Mouse (Mus musculus) ovary, adult 18-20 months (tissue): ENCODE data around the gene Ect2.

Source experiments
- DNase-seq: peaks from one replicate; pipeline ENCODE4 v3.0.0; 2022; ENCODE audit warnings: low spot score, mixed read lengths

Ect2 gene

GRCm38 (mm10) chr3:27067206-27067605 is 86.5 kb downstream of the Ect2 start:
- no peak for DNase-seq

- DNase-seq = no peak
Observed at GRCm38 (mm10) chr3:27064886-27065285, 88.8 kb downstream of the Ect2 start.

DNA sequence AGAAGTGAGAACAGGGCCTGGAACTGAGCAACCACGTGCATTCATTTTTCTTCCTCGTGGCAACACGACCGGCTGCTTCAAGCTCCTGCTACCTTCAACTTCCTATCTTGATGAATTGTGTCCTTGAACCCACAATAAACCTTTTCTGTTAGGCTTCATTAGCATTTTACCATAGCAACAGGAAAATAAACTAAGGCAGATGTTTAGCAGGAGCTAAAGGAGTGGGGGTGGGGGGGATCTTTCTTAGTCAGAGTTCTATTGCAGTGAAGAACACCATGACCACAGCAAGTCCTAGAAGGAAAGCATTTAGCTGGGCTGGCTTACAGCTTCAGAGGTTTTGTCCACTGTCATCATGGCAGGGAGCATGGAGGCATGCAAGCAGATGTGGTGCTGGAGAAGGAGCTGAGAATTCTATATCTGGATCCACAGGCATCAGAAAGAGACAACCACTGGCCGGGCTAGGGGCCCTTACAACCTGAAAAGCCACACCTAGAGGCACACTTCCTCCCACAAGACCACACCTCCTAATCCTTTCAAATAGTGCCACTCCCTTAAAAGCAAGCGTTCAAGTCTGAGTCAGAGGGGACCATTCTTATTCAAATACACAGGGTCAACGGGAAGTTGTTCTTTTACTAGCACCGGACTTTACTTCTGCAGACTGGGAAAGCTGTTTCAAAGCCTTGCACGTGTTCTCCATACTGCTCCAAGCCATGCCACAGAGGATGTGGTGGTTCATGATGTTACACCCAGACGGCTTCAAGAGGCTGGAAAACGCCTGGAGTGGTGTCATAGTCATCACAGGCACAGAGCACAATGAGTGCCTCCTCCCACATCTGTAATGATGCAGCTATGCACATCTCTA is 90.0 kb downstream of the Ect2 start:
- no peak for DNase-seq

DNA sequence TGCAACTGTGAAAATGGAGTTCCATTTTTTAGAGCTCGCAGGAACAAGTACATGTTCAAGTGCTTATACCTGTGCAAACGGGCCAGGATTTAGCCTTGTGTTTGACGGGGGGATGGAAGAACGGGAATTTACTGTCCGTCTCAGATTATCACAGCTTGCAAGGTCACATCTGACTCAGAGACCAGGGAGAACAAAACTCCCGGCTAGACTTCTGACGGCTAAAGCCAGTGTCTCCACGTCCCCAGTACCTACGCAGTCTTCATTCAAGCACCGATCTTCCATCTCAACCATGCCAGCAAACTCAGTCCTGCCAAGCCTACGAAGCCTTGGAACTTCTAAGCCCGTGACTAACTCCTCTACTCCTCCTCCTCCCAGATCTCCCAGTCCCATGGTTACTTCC is 93.2 kb downstream of the Ect2 start:
- DNase-seq = no peak

GRCm38 (mm10) chr3:27059529-27060322 is 94.0 kb downstream of the Ect2 start:
- DNase-seq = no peak

GRCm38 (mm10) chr3:27055471-27055870 is 98.2 kb downstream of the Ect2 start:
- DNase-seq = no peak

GRCm38 (mm10) chr3:27054766-27055165 is 98.9 kb downstream of the Ect2 start:
- no peak for DNase-seq
